Mouse (Mus musculus) spleen, adult 10 weeks (tissue): ENCODE data around the gene Lrrc71. TPM values are rescaled to one million over a fixed set of nuclear protein-coding genes. Genes with fewer than 3 reads are reported as not detected.

Experiments
- polyA plus RNA-seq: library from polyadenylated mRNA; stranded (reverse); fragments of 350-450 nt; fragmentation: Illumina TruSeq; extraction: RNeasy Lipid Tissue Mini Kit (QIAGEN cat#74804); gene quantifications from one replicate; pipeline ENCODE4 v1.2.3, GENCODE M21; 2015; ENCODE audit warnings: low replicate concordance; ENCODE audit not compliant: insufficient read depth

Lrrc71 gene
- 0.18 TPM for polyA plus RNA-seq

GRCm38 (mm10) chr3:87748431-87748830, at the start of gene Lrrc71:
Gene Lrrc71 (minus strand): TSS chr3:87748625.

DNA sequence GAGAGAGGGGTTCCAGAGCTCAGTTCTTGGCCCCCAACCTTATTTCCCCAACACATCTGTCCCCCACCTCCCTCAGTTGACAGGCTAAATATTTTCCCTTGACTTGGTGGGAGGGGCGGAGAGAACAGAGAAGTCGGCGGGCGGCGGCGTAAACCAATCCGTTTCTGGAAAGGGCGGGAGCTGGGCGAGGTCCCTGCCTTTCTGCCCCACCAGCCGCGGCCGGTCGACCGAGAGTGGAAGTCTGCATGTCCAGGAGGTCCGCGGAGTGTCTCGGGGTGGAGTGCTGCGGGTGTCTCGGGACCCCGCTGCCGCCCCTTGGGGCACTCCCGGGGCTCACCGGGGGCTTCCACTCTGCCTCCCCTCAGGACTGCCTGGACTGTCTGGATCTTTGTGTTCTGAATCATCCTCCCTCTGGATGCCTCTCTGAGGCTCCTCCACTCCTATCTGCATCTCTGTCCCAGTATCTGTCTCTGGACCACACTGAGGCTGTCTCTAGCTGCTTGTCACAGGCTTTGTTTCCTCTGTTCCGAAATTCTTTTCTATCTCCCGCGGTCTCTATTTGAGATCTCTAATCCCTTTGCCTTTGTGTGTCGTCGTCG, 48.4 kb upstream of the Lrrc71 start, which contains the start of gene Insrr:
TSS of gene Insrr (plus strand) at position 216 of the 599 bp plus-strand sequence.

DNA sequence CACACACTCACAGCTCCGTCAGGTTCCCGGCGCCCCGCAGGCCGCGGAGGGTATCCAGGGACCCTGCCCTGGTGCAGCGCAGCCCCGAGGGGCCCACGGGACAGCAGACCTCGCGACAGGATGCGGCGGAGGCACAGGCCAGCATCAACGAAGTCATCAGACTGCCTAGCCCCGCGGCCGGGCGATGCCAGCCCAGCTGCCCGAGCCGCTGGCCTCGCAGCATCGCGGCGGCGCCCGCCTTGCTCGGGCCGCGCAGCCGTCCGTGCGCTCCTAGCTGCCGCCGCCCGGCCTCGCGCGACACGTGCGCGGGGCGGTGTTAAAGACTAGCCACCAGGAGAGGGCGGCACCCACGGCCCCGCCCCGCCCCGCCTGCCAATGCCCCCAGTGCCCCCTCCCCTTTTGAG, 46.5 kb upstream of the Lrrc71 start, which contains the start of gene Ntrk1:
TSS of gene Ntrk1 (minus strand) at position 241 of the 404 bp plus-strand sequence.

Other genes starting within 250 kb of the Lrrc71 start
- gene Etv3, start 223.2 kb downstream of the Lrrc71 start, polyA plus RNA-seq, result 53.5 TPM
- 14.8 TPM for gene Arhgef11, start 131.1 kb downstream of the Lrrc71 start, polyA plus RNA-seq
- 0.08 TPM for gene Ntrk1, start 46.5 kb upstream of the Lrrc71 start, polyA plus RNA-seq
- gene Insrr, start 48.3 kb upstream of the Lrrc71 start, polyA plus RNA-seq, result 0.46 TPM
- gene Pear1, start 75.7 kb upstream of the Lrrc71 start, polyA plus RNA-seq, result 11.7 TPM
- gene Sh2d2a, start 98.1 kb upstream of the Lrrc71 start, polyA plus RNA-seq, result 15.6 TPM
- gene Prcc, start 137.0 kb upstream of the Lrrc71 start, polyA plus RNA-seq, result 24.6 TPM
- gene Hdgf, start 157.7 kb upstream of the Lrrc71 start, polyA plus RNA-seq, result 113 TPM
- gene Mrpl24, start 170.9 kb upstream of the Lrrc71 start, polyA plus RNA-seq, result 238 TPM
- gene Isg20l2, start 181.7 kb upstream of the Lrrc71 start, polyA plus RNA-seq, result 65.7 TPM
- 30.4 TPM for gene Rrnad1, start 182.1 kb upstream of the Lrrc71 start, polyA plus RNA-seq
- gene Crabp2, start 200.0 kb upstream of the Lrrc71 start, polyA plus RNA-seq, result not detected
- 2.4 TPM for gene Nes, start 222.5 kb upstream of the Lrrc71 start, polyA plus RNA-seq